Mouse (Mus musculus) olfactory bulb, adult 2 months (tissue): ENCODE measurements at regions not wholly inside any gene's neighbourhood (a gene's known extent, or its start where the extent isn't known, plus 50 kb on each side); places are given as distances from the start of the nearest gene placed in this dataset.

Experiments used
- CTCF ChIP-seq: fragments of 200-500 bp; IDR thresholded peaks from 2 replicates; pipeline ENCODE4 v1.5.1; 2012; ENCODE audit warnings: low read depth, mild to moderate bottlenecking, low read length, moderate library complexity; ENCODE audit not compliant: insufficient read depth
- POLR2A ChIP-seq: fragments of 200-500 bp; IDR thresholded peaks from 2 replicates; pipeline ENCODE4 v1.6.1; 2012; ENCODE audit warnings: mild to moderate bottlenecking, low read depth, low read length, moderate library complexity; ENCODE audit not compliant: insufficient read depth

GRCm38 (mm10) chr10:117452190-117452950, 72.6 kb upstream of the Cpsf6 start:
- TF ChIP-seq CTCF (no peak), POLR2A (no peak)
